ENCODE assay signal across 8 mouse cellular contexts in genomic region chr14:33978604-33979059, GRCm38 (mm10). TPM values are rescaled to one million over a fixed set of nuclear protein-coding genes. Genes with fewer than 3 reads are reported as not detected.
DNase-seq lines count a peak whose midpoint lies in the region; ATAC-seq and TF ChIP-seq lines count a peak whose summit lies in the region.

Gene Zfp488 (minus strand): TSS chr14:33978764.

- no peaks in the 10 kb centered on the region for H3K36me3 ChIP-seq in lung, embryonic 14.5 days (ENCODE audit: insufficient read depth)
- H3K36me3 ChIP-seq in embryonic facial prominence, embryonic 12.5 days: no peaks in the 10 kb centered on the region
- no peaks in the 10 kb centered on the region for H3K36me3 ChIP-seq in hindbrain, embryonic 15.5 days
- no peaks in the 10 kb centered on the region for H3K36me3 ChIP-seq in neural tube, embryonic 12.5 days
- H3K36me3 ChIP-seq in kidney, adult 2 months (ENCODE audit: control insufficient read depth, insufficient read depth, low read length): no peaks in the 10 kb centered on the region

- peak; percentile 70; the same call in 1 of the 2 replicates for ATAC-seq in lung, embryonic 14.5 days (ENCODE audit: insufficient read depth)
- ATAC-seq in embryonic facial prominence, embryonic 12.5 days (ENCODE audit: insufficient number of reproducible peaks, insufficient read depth, low FRiP score, low TSS enrichment): peak; percentile 79
- ATAC-seq in hindbrain, embryonic 15.5 days (ENCODE audit: low FRiP score, low read depth): peak; percentile 77
- peak; percentile 65; the same call in 1 of the 2 replicates for ATAC-seq in neural tube, embryonic 12.5 days (ENCODE audit: low FRiP score, low read depth)

- WGBS in lung, embryonic 14.5 days: under 1% methylated on average over 25 of the region's 25 CpGs
- 2% methylated on average over 25 of the region's 25 CpGs for WGBS in embryonic facial prominence, embryonic 12.5 days
- WGBS in hindbrain, embryonic 15.5 days: 3% methylated on average over 21 of the region's 25 CpGs
- 2% methylated on average over 25 of the region's 25 CpGs for WGBS in neural tube, embryonic 12.5 days
- 2% methylated on average over 25 of the region's 25 CpGs for WGBS in kidney, adult 2 months

- H3K9ac ChIP-seq in lung, embryonic 14.5 days: peak within 1 kb of the TSS; percentile 6; the same call in 1 of the 2 replicates
- H3K9ac ChIP-seq in embryonic facial prominence, embryonic 12.5 days: peak within 1 kb of the TSS; percentile 44; the same call in 1 of the 2 replicates
- H3K9ac ChIP-seq in hindbrain, embryonic 15.5 days: peak within 1 kb of the TSS; percentile 40
- no peak within 1 kb of the TSS for H3K9ac ChIP-seq in neural tube, embryonic 12.5 days

- H3K4me2 ChIP-seq in lung, embryonic 14.5 days: peak within 1 kb of the TSS; percentile 69
- H3K4me2 ChIP-seq in embryonic facial prominence, embryonic 12.5 days (replicated peaks): peak within 1 kb of the TSS; percentile 68
- H3K4me2 ChIP-seq in hindbrain, embryonic 15.5 days: peak within 1 kb of the TSS; percentile 82
- H3K4me2 ChIP-seq in neural tube, embryonic 12.5 days (replicated peaks): peak within 1 kb of the TSS; percentile 79

- no peak for TF ChIP-seq POLR2A in kidney, adult 2 months (IDR thresholded peaks at IDR 0.05; ENCODE audit: low read depth, low read length)

- H3K27me3 ChIP-seq in lung, embryonic 14.5 days (ENCODE audit: insufficient read depth, low read length): peaks cover 11% of the 10 kb centered on the region; the same call in 1 of the 2 replicates
- H3K27me3 ChIP-seq in embryonic facial prominence, embryonic 12.5 days: peaks cover 7% of the 10 kb centered on the region; the same call in 1 of the 2 replicates
- H3K27me3 ChIP-seq in hindbrain, embryonic 15.5 days: 0 out of 2 replicates have a peak, but pooled peaks cover 7% of the 10 kb centered on the region
- peaks cover 4% of the 10 kb centered on the region; the same call in 1 of the 2 replicates for H3K27me3 ChIP-seq in neural tube, embryonic 12.5 days (replicated peaks)
- no peaks in the 10 kb centered on the region for H3K27me3 ChIP-seq in kidney, adult 2 months (replicated peaks; ENCODE audit: control insufficient read depth, insufficient read depth, low read length)

- peak within 1 kb of the TSS; percentile 30 for H3K4me3 ChIP-seq in lung, embryonic 14.5 days (ENCODE audit: low read depth, low read length)
- H3K4me3 ChIP-seq in embryonic facial prominence, embryonic 12.5 days: peak within 1 kb of the TSS; percentile 38
- H3K4me3 ChIP-seq in hindbrain, embryonic 15.5 days: peak within 1 kb of the TSS; percentile 45
- H3K4me3 ChIP-seq in neural tube, embryonic 12.5 days: peak within 1 kb of the TSS; percentile 36
- H3K4me3 ChIP-seq in kidney, adult 2 months (ENCODE audit: insufficient read depth, low read depth, low read length): no peak within 1 kb of the TSS

- no peak within 1 kb of the TSS for H3K27ac ChIP-seq in lung, embryonic 14.5 days (ENCODE audit: low read depth)
- no peak within 1 kb of the TSS for H3K27ac ChIP-seq in embryonic facial prominence, embryonic 12.5 days
- H3K27ac ChIP-seq in hindbrain, embryonic 15.5 days (replicated peaks): no peak within 1 kb of the TSS
- no peak within 1 kb of the TSS for H3K27ac ChIP-seq in neural tube, embryonic 12.5 days
- H3K27ac ChIP-seq in kidney, adult 2 months (ENCODE audit: insufficient read depth, low read depth, low read length): no peak within 1 kb of the TSS

- H3K9me3 ChIP-seq in lung, embryonic 14.5 days (ENCODE audit: low read depth, low read length): no peaks in the 10 kb centered on the region
- no peaks in the 10 kb centered on the region for H3K9me3 ChIP-seq in embryonic facial prominence, embryonic 12.5 days
- no peaks in the 10 kb centered on the region for H3K9me3 ChIP-seq in hindbrain, embryonic 15.5 days
- no peaks in the 10 kb centered on the region for H3K9me3 ChIP-seq in neural tube, embryonic 12.5 days

- no peaks in the 10 kb centered on the region for H3K4me1 ChIP-seq in lung, embryonic 14.5 days (ENCODE audit: insufficient read depth)
- no peaks in the 10 kb centered on the region for H3K4me1 ChIP-seq in embryonic facial prominence, embryonic 12.5 days
- H3K4me1 ChIP-seq in hindbrain, embryonic 15.5 days (replicated peaks): peaks cover 8% of the 10 kb centered on the region
- peaks cover 7% of the 10 kb centered on the region for H3K4me1 ChIP-seq in neural tube, embryonic 12.5 days
- no peaks in the 10 kb centered on the region for H3K4me1 ChIP-seq in kidney, adult 2 months (ENCODE audit: control insufficient read depth, insufficient read depth, low read length)

- TF ChIP-seq CTCF in lung, embryonic 14.5 days (IDR thresholded peaks at IDR 0.05; ENCODE audit: low read depth): no peak
- TF ChIP-seq CTCF in kidney, adult 2 months (conservative IDR thresholded peaks at IDR 0.05; ENCODE audit: insufficient read depth, insufficient read length, low read depth, low read length): no peak

- peak; percentile 62 for DNase-seq in lung, embryonic 14.5 days
- DNase-seq in lung, postnatal 36 days: no peak
- no peak for DNase-seq in adrenal gland, adult 8-10 months
- no peak for DNase-seq in adrenal gland, postnatal 10 days
- DNase-seq in kidney, adult 2 months: no peak

RNA-seq across cellular contexts. Expression of gene Zfp488, which starts in this region (rescaled TPM):
- 0.05 TPM in 1 of 2 replicates, not detected in the other for polyA plus RNA-seq in lung, embryonic 14.5 days (2014; fragmentation: Nextera tagmentation; extraction: Ambion mirVana)
- polyA plus RNA-seq in embryonic facial prominence, embryonic 12.5 days (2016; fragmentation: Nextera tagmentation; extraction: Ambion mirVana): 0.43 and 0.59 TPM in 2 replicates
- 1.2 and 1.5 TPM in 2 replicates for polyA plus RNA-seq in hindbrain, embryonic 15.5 days (2015; fragmentation: Nextera tagmentation; extraction: Ambion mirVana)
- 0.04 and 0.18 TPM in 2 replicates for polyA plus RNA-seq in neural tube, embryonic 12.5 days (2016; fragmentation: Nextera tagmentation; extraction: Ambion mirVana)
- under 1 TPM in 3 of 4 experiments, not detected in 1; 0.07 to 0.22 (median 0.08) TPM for total RNA-seq in adrenal gland, adult 8-10 months (2022)
- under 1 TPM in 1 of 2 experiments, not detected in 1; 0.12 TPM for total RNA-seq in adrenal gland, postnatal 10 days (2021)
- polyA plus RNA-seq in kidney, adult 2 months (2012; rRNA removed): not detected in 2 replicates

Comparison
In these comparisons a context has a peak if more than half of its experiments do, and no peak if none do; other contexts are left out.
1. Peak in DNase-seq, ATAC-seq, H3K4me3 ChIP-seq, H3K9ac ChIP-seq and H3K4me2 ChIP-seq in lung, embryonic 14.5 days; RNA of the gene not detected or under 1 TPM.
2. Peak in ATAC-seq, H3K4me3 ChIP-seq, H3K9ac ChIP-seq and H3K4me2 ChIP-seq in embryonic facial prominence, embryonic 12.5 days; RNA of the gene not detected or under 1 TPM.
3. Peak in ATAC-seq, H3K4me3 ChIP-seq and H3K4me2 ChIP-seq in neural tube, embryonic 12.5 days; RNA of the gene not detected or under 1 TPM.